Mouse (Mus musculus): ENCODE measurements around the gene Rpl37. TPM values are rescaled to one million over a fixed set of nuclear protein-coding genes. Genes with fewer than 3 reads are reported as not detected.
A peak's percentile ranks its signal among the peaks of the same experiment; 100 is the strongest.

Rpl37 gene
- polyA plus RNA-seq, 1 experiment from 2014 or later = 725 TPM

GRCm38 (mm10) chr15:5118626-5119025, 2.2 kb downstream of the Rpl37 start:
- no peak for DNase-seq (ENCODE audit: low spot score)
- no peaks in the 10 kb centered on the region for H3K9me3 ChIP-seq (ENCODE audit: control insufficient read depth, low read length)
- H3K4me2 ChIP-seq (replicated peaks; ENCODE audit: low read depth) = no peak overlapping the region

GRCm38 (mm10) chr15:5119192-5119591, 2.7 kb downstream of the Rpl37 start:
- WGBS = 93% methylated on average over 2 of the region's 2 CpGs
- no peaks in the 10 kb centered on the region; the same call in 1 of the 2 replicates for H3K4me1 ChIP-seq (replicated peaks; ENCODE audit: control insufficient read depth, insufficient read depth)
- H3K27ac ChIP-seq (replicated peaks) = no peak overlapping the region
- peaks cover 10% of the 10 kb centered on the region; the same call in 1 of the 2 replicates for H3K36me3 ChIP-seq (ENCODE audit: control insufficient read depth, insufficient read depth, low read length)
- H3K27me3 ChIP-seq (ENCODE audit: control insufficient read depth, insufficient read depth, low read length) = no peaks in the 10 kb centered on the region
- H3K4me2 ChIP-seq (replicated peaks; ENCODE audit: low read depth) = no peak overlapping the region
- no peak overlapping the region for H3K4me3 ChIP-seq (ENCODE audit: low read depth, low read length)
- no peak for TF ChIP-seq CTCF (IDR thresholded peaks at IDR 0.05; ENCODE audit: low read depth)
- no peak for TF ChIP-seq EP300 (optimal IDR thresholded peaks at IDR 0.05)
- no peak for DNase-seq (ENCODE audit: low spot score)
- no peak for ATAC-seq (ENCODE audit: low FRiP score, low TSS enrichment)
- no peak overlapping the region for H3K9ac ChIP-seq (ENCODE audit: low read length)
- H3K9me3 ChIP-seq (ENCODE audit: control insufficient read depth, low read length) = no peaks in the 10 kb centered on the region

More at GRCm38 (mm10) chr15:5118626-5119025, 2.2 kb downstream of the Rpl37 start:
- peaks cover 10% of the 10 kb centered on the region; the same call in 1 of the 2 replicates for H3K36me3 ChIP-seq (ENCODE audit: control insufficient read depth, insufficient read depth, low read length)
- TF ChIP-seq CTCF (IDR thresholded peaks at IDR 0.05; ENCODE audit: low read depth) (no peak), EP300 (optimal IDR thresholded peaks at IDR 0.05) (no peak)
- no peaks in the 10 kb centered on the region; the same call in 1 of the 2 replicates for H3K4me1 ChIP-seq (replicated peaks; ENCODE audit: control insufficient read depth, insufficient read depth)
- no peak overlapping the region for H3K4me3 ChIP-seq (ENCODE audit: low read depth, low read length)
- no peak for ATAC-seq (ENCODE audit: low FRiP score, low TSS enrichment)
- no peak overlapping the region for H3K9ac ChIP-seq (ENCODE audit: low read length)
- no peak overlapping the region for H3K27ac ChIP-seq (replicated peaks)
- 87% methylated on average over 9 of the region's 9 CpGs for WGBS
- no peaks in the 10 kb centered on the region for H3K27me3 ChIP-seq (ENCODE audit: control insufficient read depth, insufficient read depth, low read length)

GRCm38 (mm10) chr15:5119707-5120106, 3.3 kb downstream of the Rpl37 start:
- H3K4me3 ChIP-seq (ENCODE audit: low read depth, low read length) = no peak overlapping the region
- ATAC-seq (ENCODE audit: low FRiP score, low TSS enrichment) (no peak), DNase-seq (ENCODE audit: low spot score) (no peak)
- WGBS = 92% methylated on average over 2 of the region's 2 CpGs
- no peak overlapping the region for H3K9ac ChIP-seq (ENCODE audit: low read length)
- no peaks in the 10 kb centered on the region for H3K27me3 ChIP-seq (ENCODE audit: control insufficient read depth, insufficient read depth, low read length)
- peaks cover 10% of the 10 kb centered on the region; the same call in 1 of the 2 replicates for H3K36me3 ChIP-seq (ENCODE audit: control insufficient read depth, insufficient read depth, low read length)
- no peaks in the 10 kb centered on the region for H3K9me3 ChIP-seq (ENCODE audit: control insufficient read depth, low read length)
- no peaks in the 10 kb centered on the region; the same call in 1 of the 2 replicates for H3K4me1 ChIP-seq (replicated peaks; ENCODE audit: control insufficient read depth, insufficient read depth)
- H3K27ac ChIP-seq (replicated peaks) = no peak overlapping the region
- no peak overlapping the region for H3K4me2 ChIP-seq (replicated peaks; ENCODE audit: low read depth)
- peak; percentile 56 for TF ChIP-seq CTCF (IDR thresholded peaks at IDR 0.05; ENCODE audit: low read depth)
- no peak for TF ChIP-seq EP300 (optimal IDR thresholded peaks at IDR 0.05)

- TF ChIP-seq CTCF (IDR thresholded peaks at IDR 0.05; ENCODE audit: low read depth) (no peak), EP300 (optimal IDR thresholded peaks at IDR 0.05) (no peak)
- no peaks in the 10 kb centered on the region; the same call in 1 of the 2 replicates for H3K4me1 ChIP-seq (replicated peaks; ENCODE audit: control insufficient read depth, insufficient read depth)
- H3K27ac ChIP-seq (replicated peaks) = 0 out of 2 replicates have a peak overlapping the region, but pooled peaks have one; percentile 6
- no peak overlapping the region for H3K4me2 ChIP-seq (replicated peaks; ENCODE audit: low read depth)
- no peaks in the 10 kb centered on the region for H3K27me3 ChIP-seq (ENCODE audit: control insufficient read depth, insufficient read depth, low read length)
- H3K36me3 ChIP-seq (ENCODE audit: control insufficient read depth, insufficient read depth, low read length) = peaks cover 10% of the 10 kb centered on the region; the same call in 1 of the 2 replicates
- no peaks in the 10 kb centered on the region for H3K9me3 ChIP-seq (ENCODE audit: control insufficient read depth, low read length)
- no peak overlapping the region for H3K4me3 ChIP-seq (ENCODE audit: low read depth, low read length)
- 84% methylated on average over 12 of the region's 12 CpGs for WGBS
- H3K9ac ChIP-seq (ENCODE audit: low read length) = no peak overlapping the region
- ATAC-seq (ENCODE audit: low FRiP score, low TSS enrichment) (no peak), DNase-seq (ENCODE audit: low spot score) (no peak)
Observed at GRCm38 (mm10) chr15:5121535-5122313, 5.3 kb downstream of the Rpl37 start.

GRCm38 (mm10) chr15:5126456-5126855, 10.0 kb downstream of the Rpl37 start:
- Histone ChIP-seq H3K9ac (ENCODE audit: low read length) (no peak overlapping the region), H3K27ac (replicated peaks) (no peak overlapping the region), H3K4me2 (replicated peaks; ENCODE audit: low read depth) (no peak overlapping the region), H3K4me1 (replicated peaks; ENCODE audit: control insufficient read depth, insufficient read depth) (no peaks in the 10 kb centered on the region), H3K9me3 (ENCODE audit: control insufficient read depth, low read length) (no peaks in the 10 kb centered on the region), H3K4me3 (ENCODE audit: low read depth, low read length) (no peak overlapping the region), H3K36me3 (ENCODE audit: control insufficient read depth, insufficient read depth, low read length) (no peaks in the 10 kb centered on the region; the same call in 1 of the 2 replicates), H3K27me3 (ENCODE audit: control insufficient read depth, insufficient read depth, low read length) (no peaks in the 10 kb centered on the region)
- WGBS = 69% methylated on average over 4 of the region's 4 CpGs
- no peak for TF ChIP-seq CTCF (IDR thresholded peaks at IDR 0.05; ENCODE audit: low read depth)
- TF ChIP-seq EP300 (optimal IDR thresholded peaks at IDR 0.05) = no peak
- ATAC-seq (ENCODE audit: low FRiP score, low TSS enrichment) (no peak), DNase-seq (ENCODE audit: low spot score) (no peak)

GRCm38 (mm10) chr15:5127487-5127886, 11.0 kb downstream of the Rpl37 start:
- Histone ChIP-seq H3K4me2 (replicated peaks; ENCODE audit: low read depth) (no peak overlapping the region), H3K9me3 (ENCODE audit: control insufficient read depth, low read length) (no peaks in the 10 kb centered on the region), H3K27me3 (ENCODE audit: control insufficient read depth, insufficient read depth, low read length) (no peaks in the 10 kb centered on the region), H3K36me3 (ENCODE audit: control insufficient read depth, insufficient read depth, low read length) (no peaks in the 10 kb centered on the region; the same call in 1 of the 2 replicates), H3K4me3 (ENCODE audit: low read depth, low read length) (no peak overlapping the region), H3K4me1 (replicated peaks; ENCODE audit: control insufficient read depth, insufficient read depth) (no peaks in the 10 kb centered on the region), H3K27ac (replicated peaks) (no peak overlapping the region), H3K9ac (ENCODE audit: low read length) (no peak overlapping the region)
- no peak for DNase-seq (ENCODE audit: low spot score)
- peak; percentile 68; the same call in 1 of the 2 replicates for ATAC-seq (ENCODE audit: low FRiP score, low TSS enrichment)
- 68% methylated on average over 2 of the region's 2 CpGs for WGBS
- no peak for TF ChIP-seq CTCF (IDR thresholded peaks at IDR 0.05; ENCODE audit: low read depth)
- TF ChIP-seq EP300 (optimal IDR thresholded peaks at IDR 0.05) = no peak

All from stomach, postnatal 0 days (tissue).